Mouse (Mus musculus) liver, adult (tissue): ENCODE data around the gene Faah.

Source experiments
- GATA4 ChIP-seq: IDR thresholded peaks from 2 replicates; pipeline ENCODE4 v1.6.1; 2014; ENCODE audit warnings: mild to moderate bottlenecking, low read length; ENCODE audit not compliant: insufficient replicate concordance

Faah gene

DNA sequence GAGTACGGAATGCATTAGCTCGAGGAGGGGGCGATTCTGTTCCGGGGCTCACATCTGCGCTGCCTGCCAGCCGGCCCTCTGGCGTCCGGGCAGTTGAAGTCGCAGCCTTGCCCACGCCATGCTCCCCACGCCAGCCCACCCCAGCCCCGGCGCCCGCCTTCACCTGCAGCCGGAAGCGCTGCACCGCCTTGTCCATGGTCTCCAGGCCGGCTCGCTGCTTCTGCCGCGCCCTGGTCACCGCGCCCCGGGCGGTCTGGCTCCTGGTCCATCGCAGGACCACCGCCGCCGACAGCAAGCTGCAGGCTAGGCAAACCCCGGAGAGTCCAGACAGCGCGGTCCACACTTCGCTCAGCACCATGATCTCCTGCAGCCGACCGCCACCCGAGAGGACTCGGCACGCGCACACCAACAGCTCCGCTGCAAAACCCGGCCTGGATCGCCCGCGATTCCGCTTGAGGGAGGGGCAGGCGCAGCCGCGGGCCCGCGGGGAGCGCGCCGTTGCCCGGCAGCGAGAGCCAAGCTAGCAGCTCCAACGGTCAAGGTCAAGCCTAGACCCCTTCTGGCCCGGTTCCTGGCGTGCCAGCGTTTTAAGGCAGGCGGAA lies 325 bp downstream of the Faah start:
- no peak; the same call in 1 of the 2 replicates for TF ChIP-seq GATA4

DNA sequence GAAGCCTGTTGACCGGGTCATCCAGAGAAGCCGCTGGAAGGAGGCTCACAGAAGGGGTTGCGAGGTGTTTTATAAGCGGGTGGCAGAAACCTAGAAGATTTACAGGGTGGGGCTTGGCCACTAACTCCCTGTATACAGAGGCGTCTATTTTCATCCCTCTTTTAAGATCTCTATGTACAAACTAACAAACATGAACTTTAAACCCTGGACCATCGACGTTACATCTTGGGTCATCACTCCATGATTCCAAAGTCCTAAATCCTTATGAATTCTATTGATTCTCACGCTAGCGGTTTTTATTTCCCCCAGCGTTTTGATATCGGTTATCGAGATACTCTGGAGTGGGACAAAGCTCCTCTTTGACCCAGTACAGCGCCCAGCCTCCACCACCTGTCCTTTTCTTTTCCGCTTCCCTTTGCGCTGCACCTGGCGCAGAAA lies 845 bp downstream of the Faah start:
- TF ChIP-seq GATA4, result no peak; the same call in 1 of the 2 replicates

DNA sequence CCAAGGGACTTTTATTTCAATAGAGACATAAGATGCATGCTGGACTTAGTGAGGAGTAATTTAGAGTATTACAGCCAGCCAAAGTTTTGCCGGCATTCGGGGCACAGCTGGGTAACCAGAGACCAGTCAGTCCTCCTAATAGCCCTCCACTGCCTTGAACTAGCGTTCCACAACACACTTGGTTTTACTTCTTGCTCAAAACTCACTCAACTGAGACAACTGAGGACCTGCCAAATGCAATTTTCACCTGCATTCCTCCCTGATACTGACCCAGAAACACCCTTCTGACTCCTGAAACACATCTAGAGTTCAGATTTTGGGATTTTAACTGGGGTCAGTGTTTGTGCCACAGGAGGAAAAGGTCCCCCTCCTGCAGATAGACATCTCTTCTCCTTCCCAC lies 1.3 kb downstream of the Faah start:
- no peak for TF ChIP-seq GATA4

DNA sequence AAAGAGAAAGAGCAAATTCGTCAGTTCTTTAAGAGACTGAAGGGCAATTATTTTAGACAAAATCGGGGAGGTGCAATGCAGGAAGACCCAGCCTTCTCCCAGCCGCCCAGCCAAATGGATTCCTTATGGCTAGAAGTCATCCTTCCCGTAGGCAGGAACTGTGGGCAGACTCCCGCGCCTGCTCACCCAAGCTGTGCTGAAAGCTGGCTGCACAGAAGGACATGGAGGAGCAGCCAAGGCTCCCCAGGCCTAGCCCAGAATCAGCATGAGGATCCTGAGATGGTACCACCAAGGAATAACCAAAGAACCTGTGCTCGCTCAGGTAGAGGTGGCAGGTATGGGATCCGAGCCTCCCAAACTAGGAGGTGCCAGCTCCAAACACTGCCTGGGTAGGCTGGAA lies 1.7 kb downstream of the Faah start:
- TF ChIP-seq GATA4, result no peak

DNA sequence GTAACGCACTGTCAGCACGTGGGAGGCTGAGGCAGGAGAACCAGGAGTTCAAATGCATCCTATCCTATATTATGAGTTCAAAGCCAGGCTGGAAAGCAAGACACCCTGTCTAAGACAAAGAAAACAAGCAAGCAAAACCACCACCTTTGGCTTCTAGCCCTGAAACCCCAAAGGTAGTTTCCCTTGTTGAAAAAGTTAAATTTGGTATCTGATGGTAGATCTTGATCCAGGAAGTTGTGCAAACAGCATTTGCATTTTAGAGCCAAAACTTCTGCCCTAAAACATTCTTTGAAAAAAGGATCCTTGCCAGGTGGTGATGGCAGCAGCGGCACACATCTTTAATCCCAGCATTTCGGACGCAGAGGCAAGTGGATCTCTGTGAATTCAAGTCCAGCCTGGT lies 2.2 kb downstream of the Faah start:
- peak; percentile 63; the same call in 1 of the 2 replicates for TF ChIP-seq GATA4

DNA sequence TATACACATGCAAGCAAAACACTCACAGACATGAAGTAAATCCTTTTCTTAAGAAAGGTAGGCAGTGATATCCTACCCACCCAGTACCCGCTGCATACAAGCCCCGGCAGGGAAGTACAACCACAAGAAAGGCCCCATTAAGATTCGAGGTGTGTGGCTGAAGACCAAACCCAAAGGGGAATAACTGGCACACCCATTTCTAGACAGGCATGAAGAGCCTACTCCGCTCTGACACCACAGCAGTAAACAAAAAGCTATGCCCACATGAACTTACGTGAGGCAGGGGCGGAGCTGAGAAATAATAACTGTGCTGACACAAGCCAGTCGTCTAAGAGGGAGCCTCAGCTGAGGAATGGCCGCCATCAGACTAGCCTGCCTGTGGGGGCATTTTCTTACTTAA lies 7.5 kb downstream of the Faah start:
- TF ChIP-seq GATA4, result no peak

DNA sequence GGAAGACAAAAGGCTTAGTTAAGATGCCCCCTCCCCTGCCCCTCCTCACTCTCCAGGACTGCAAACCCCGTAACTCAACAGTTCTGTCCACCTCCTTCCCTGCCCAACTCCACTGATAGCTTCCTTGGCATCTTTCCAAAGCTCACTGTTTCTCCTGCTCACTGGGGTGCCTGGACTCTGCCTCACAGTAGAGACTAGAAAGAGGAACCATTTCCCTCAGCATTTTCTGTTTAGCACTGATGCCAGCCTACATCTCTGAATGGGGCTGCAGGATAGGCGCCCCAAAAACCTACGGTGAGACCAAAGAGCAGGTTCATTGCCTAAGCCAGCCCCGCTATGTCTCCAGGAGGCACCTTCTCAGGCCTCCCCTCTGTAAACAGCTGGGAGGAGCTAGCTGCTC lies 16.5 kb downstream of the Faah start:
- TF ChIP-seq GATA4, result no peak

DNA sequence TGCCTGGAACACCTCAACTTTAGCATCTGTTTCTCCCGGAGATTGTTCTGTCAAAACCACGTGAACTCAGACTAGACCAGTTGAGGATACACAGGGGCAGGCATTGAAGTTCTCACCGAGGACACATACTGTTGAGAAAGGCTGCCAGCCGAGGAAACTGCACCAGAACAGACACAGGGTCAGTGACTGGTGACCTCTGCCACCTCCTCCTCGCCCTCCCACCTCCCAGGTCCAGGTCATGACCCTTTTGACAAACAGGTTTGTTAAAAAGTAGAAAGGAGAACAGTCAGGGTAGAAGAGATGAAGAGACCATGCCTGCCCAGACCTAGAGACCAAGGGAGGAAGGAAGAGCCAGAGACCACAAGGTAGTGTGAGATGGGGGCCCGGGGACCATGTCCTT lies 17.1 kb downstream of the Faah start:
- no peak for TF ChIP-seq GATA4

DNA sequence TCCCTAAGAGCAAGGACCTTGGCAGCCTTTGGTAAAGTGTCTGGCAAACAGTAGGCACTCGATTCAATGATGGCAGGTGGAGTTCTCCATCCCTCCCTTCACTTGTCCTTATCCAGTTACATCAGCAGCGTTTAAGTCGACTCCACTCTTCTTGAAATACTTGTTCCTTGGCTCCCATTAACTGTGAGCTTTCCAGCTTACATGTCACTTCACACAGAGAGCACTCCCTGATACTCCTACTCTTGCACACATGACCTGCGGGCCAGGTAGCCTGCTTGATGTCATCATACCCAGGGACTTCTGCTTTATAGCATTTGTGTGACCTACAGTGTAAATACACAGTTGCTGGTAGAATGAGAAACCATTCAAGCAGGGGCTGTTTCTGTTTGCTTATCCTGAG lies 21.0 kb downstream of the Faah start:
- TF ChIP-seq GATA4, result no peak

DNA sequence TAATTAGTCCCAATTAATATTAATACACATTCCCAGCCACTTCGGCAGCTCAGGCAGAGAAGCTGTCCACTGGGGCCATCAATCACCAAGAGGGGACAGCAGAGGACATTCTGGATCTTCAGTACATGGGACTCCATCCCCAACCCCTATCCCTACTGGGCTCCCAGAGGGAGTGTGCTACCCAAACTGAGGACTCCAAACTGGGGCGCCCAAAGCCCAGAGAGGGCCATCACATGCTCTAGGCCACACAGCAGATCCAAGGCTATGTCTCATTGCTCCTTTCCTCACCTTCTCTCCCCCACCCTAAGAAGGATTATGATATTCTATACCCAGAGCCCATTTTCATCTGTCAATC lies 22.4 kb downstream of the Faah start:
- no peak for TF ChIP-seq GATA4

DNA sequence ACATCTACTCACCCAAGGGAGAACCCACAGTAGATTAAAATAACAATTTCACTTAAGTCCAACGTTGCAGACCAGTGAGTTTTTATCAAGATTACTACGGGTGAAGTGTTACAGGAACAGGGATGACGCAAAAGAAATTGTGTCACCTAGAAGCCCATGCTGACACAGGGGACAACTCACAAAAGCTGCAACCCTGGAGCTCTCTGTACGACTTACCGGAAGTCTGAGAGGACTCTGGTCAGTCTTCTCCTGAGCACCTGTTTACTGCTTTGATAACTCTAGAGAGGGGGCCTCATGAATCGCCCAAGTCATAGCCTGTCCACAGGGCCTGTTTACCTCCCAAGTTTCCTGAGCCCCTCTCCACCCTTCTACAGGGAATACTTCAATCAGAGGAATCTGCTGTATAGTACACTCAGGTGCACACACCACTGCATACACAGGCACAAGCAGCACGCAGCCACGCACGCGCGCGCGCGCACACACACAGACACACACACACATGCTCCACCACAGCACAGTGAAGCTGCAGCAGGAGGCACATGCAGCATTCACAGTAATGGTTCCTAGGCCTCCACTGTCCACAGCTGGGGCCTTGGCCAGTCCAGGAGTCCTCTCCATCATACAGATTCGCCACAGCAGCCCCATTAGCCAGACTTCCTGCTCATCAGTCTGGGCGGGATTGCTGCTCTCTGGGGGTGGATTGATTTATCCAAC lies 22.9 kb downstream of the Faah start:
- no peak for TF ChIP-seq GATA4

DNA sequence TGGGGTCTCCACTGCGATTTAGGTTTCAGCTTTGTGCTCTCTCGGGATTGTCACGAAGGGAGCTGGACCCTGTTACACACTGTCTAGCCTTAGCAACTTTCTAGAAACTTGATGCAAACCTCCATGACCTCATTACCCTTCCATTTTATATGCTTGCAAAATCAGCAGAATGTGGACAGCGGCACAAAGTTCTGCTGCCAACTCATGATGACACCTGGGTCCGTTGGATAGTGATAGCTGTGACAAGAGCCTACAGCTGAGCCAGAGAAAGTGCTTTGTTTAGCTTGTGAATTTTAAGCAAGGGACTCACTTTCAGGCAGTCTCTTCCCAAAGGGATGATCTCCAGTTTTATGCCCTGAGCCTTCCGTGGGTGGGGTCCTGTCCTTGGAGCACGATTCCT lies 28.3 kb downstream of the Faah start:
- TF ChIP-seq GATA4, result no peak

DNA sequence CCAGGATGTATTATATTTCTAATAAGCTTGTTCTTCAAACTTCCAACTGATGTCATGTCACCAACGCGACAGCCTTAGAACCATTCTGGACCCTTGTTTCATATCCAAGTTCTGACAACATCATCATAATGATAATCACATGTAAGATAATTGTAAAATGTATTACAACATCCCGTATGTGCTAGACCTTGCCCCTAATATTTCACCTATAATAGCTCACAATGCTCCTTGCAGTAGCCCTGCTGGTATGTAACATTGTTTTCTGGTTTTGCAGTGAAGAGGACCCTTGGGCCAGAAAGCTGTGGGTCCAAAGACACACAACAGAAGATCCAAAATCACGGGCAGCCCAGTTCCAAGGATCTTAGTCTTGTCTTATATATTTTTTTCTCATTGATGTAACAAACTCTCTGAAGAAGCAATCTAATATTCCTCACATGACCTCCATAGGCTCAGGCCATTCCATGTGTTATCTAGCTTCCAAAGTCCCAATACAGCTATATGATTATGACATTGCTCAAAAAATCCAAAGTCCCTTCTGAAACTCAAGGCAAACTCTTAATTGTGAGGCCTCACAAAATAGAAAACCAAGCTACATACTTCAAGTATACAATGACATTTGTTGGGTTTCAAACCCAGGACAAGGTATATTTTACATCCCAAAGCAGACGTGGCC lies 29.7 kb downstream of the Faah start:
- TF ChIP-seq GATA4, result no peak

DNA sequence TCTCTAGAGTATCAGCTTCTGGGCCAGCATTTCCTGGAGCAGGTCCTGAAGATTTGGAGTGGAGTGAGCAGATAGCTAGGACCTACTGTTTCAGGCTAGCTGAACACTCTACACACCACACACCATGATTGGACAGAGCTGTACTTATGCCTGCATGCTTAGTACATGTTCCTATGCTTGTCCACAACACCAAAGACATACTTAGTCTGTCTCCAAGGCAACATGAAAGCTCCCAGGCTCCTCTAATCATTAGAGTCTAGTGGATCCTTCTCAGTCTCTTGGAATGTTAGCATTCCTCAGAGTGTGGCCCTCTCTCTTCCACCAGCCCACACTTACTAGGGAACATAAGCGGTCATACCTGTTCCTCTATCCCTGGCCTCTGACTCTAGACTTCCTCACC lies 30.3 kb downstream of the Faah start:
- TF ChIP-seq GATA4, result no peak

DNA sequence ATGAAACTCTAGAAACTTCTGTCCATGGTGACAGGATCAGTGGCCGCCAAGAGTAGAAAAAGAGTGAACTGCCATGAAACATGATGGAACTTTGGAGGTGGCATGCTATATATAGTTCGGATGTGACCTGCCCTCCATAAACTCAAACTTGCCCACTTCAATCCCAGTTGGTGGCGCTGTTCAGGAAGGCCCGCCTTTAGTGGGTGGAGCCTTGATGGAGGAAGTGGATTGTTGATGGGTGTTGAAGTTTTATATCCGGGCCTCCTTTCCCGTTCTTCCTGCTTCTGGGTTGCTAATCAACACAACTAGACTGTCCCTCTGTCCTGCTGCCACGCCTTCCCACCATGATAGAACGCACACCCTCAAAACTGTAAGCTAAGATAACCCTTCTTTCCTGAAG lies 32.8 kb downstream of the Faah start:
- no peak for TF ChIP-seq GATA4

DNA sequence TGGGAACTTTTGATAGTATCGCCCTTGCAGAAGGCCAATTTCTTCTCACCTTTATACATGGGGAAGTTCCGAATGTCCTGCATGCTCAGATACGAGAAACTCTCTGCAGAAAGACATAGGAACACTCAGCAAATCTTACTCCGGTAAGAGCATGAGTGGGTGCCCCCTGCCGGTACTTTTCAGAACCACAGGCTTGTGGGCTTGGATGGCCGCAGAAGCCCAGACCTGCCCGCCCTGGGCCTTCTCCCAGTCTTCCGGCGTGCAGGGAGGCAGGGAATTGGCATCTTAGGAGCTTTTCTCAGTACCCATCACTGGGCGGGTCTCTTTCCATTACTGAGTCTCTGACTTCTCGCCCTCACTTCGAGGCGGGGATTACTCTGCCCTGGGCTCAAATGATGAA lies 33.6 kb downstream of the Faah start:
- TF ChIP-seq GATA4, result no peak
